Mouse (Mus musculus) adrenal gland, adult 2 months (tissue): ENCODE data around the gene Slc2a10. TPM values are rescaled to one million over a fixed set of nuclear protein-coding genes. Genes with fewer than 3 reads are reported as not detected.

Source experiments
- DNase-seq: peaks from one replicate; pipeline ENCODE4 v3.0.0; 2021
- long read RNA-seq: library from polyadenylated mRNA; stranded (forward); transcript quantifications from one replicate; pipeline ENCODE4 v2.0.0, GENCODE M21; 2021
- polyA plus RNA-seq: library from polyadenylated mRNA; depleted of rRNA; stranded (reverse); fragments of >200 nt; gene quantifications from 2 replicates; pipeline ENCODE4 v1.2.3, GENCODE M21; 2012; rRNA removed
- total RNA-seq, 2 experiments: library from RNA; stranded (reverse); gene quantifications; 2 replicates each; pipeline ENCODE4 v1.2.3; 2021

Slc2a10 gene
- total RNA-seq: 1 to 10 TPM in 1 of 2 experiments, under 1 TPM in 1; 0.35 to 1.2 TPM
- polyA plus RNA-seq: 1.5 and 1.8 TPM in 2 replicates
- long read RNA-seq, partial matches to known transcripts: 0 of 1 reads
- long read RNA-seq, other reads (novel, unspliced or antisense): 0 of 1 reads

DNA sequence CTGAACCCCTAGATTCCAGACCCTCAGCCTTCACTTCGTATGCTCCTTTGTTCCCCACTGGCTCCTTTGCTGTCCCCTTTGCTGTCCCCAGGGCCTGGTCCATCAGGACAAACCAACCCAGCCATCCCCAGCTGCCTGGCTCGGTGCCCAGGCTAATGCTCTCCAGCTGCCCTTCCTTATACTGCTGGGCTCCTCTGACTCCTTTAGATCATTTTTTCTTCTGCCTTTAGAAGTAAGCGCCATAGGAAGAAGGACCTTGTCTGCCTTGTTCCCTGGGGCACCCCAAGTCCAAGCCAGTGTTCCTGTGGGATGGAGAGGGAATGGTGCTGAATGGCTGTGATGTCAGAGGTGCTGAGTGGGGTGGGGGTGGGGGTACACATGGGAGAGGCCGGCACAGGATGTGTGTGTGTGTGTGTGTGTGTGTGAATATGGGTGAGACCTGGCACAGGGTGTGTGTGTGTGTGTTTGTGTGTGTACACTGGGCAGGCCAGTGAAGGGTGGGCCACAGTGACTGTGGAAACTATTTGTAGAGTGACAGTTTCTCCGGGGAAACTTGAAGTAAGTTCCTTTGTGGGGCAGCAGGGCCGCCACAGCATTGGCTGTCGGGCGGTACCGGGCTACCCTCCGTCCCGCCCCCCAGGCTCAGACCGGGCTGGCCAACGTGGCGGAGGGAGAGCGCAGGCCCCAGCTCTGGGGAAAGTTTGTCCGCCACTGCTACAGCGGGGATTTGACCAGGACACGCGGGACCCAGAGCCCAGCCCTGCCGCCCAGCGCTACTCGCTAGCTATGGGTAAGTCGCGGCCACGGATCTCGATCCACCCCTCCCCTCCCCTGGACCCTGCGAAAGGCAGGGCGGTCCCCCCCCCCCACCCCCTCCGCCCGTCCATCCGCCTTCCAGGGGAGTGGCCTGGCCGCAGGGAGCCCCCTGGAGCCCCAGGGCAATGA, at the start of gene Slc2a10:
TSS of gene Slc2a10 (plus strand) at position 529 of the 945 bp plus-strand sequence.
- peak; percentile 29 for DNase-seq

DNA sequence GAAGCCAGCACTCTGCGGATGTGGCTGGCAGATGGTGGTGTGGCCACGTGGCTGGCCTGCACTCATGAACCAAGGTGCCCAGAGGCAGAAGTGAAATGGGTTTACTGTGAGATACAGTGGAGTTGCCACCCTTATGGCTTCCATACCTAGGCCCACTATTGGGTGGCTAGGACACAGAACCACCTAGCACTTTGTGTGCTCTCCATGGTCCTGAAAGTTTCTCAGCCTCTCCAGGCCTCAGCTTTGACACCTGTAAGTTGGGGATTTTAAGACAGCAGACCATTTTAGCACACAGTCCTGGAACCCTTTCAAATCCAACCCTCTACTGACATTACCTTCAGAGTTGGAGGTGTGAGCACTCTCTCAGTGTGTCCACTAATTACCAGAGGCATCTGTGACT, 46.9 kb upstream of the Slc2a10 start:
- no peak for DNase-seq

DNA sequence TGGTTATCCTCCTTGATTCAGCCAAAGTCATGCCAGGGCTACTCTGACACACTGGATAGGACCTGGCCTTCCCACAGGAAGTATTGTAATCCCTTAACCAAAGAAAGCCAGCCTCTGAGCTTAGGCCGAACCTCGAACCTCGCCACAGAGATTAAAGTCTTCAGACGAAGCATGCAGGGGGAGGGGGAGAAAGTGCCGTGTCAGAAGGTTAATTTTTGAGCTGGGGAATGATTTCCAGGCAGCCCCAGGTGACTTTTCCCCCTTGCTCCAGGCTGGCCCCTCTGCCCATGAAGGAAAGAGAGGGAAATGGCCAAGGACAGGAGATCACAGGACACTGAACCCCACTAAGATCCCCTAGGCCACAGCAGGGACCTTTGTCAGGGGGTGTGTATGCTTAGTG, 45.4 kb upstream of the Slc2a10 start:
- DNase-seq: no peak

DNA sequence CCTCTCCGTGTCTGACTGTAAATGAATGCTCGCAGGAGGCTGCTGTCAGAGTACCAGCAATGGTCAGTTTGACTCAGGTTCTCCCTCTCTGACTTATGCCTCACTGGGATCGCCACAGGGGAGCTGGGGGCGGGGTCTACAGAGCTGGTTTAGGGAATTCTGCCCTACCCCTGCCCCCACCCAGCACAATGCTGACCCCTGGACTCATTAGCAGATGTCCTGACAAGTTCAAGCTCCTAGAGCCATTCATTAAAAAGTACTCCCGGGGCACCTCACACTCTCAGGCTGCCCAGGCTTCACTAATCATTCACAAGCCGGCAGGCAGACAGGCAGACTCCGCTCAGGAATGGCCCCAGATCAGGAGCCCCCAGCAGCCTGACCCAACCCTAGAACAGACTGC, 43.9 kb upstream of the Slc2a10 start:
- no peak for DNase-seq

DNA sequence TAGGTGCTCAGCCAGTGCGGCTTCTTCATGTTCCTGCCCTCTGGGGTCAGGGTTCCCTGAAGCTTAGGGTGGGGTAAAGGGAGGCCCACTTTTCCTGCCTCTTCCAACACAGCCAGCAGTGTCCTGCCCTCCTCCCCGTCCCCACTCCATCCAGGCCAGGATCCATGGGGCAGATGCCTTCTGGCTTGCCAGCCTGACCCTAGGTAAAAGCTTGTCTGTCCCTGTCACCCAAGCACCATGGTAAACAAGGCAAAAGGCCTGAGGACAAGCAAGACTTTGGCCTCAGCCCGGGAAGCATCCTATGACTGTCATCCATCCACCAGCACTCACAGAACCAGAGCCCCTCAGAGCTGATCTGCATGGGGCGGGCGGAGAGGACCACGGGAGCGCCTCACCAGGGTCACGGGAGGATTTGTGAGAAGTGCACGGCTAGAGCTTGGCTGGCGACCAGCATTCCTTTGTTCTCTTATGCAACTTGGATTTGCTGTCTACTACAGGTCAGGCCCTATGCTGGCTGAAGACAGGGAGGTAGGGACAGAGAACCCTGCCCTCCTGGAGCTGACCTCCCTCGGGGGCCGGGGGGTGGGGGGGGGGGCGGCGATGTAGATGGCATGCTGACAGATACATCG, 35.6 kb upstream of the Slc2a10 start:
- DNase-seq: no peak

DNA sequence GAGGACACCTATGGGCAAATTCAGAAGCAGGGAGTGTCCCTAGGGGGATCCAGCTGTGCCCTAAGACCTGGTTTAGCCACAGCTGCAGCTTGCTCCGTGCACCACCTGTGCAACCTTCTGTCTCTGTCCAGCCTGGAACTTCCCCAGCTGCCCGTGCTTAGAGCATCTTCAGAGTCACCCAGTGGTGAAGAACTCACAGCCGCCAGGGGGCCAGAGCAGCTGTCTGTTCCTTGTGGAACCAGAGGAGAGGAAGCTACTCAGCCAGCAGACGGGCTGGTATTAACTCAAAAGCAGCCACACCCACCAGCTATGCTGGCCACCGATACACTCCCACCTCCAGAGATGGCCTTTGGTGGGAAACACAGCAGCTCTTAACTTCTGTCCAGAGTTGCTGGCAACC, 33.4 kb upstream of the Slc2a10 start:
- DNase-seq: no peak

DNA sequence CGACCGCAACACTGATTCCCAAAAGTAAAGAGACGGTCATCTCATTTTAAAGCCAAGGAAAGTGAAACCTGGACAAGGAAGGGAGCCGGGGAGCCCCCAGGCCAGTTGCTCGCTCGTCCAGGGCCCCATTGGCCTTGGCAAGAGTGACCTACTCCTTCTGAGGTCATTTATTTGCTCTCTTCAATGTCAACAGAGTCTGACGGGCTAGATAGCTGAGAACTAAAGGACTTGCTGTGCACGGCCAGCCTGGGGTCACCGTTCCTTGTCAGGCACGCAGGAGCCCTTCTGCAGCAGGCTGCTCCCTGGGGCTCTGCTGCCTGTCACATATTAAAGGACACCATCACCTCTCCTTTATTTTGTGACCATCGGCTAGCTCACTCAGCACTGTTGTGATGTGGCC, 31.6 kb upstream of the Slc2a10 start:
- DNase-seq: no peak

DNA sequence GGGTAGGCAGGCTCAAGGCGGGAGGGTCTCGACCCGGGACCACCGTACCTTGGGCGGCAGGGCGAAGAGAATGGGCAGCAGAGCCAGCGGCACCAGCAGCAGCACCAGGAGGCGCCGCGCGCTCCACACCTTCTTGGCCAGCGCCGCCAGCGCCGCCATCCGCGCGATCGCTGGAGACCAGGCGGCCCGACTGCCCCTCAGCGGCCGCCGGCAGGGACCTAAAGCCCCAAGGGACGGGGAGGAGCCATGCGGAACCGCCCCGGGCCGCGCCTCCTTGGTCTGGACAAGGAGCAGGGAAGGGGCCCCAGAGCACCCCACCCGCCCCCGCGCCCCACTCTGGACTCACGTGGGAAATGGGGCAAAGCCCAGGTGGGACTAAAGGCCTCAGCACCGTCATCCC, 30.6 kb upstream of the Slc2a10 start, which contains the start of gene Slc13a3:
TSS of gene Slc13a3 (minus strand) at position 228 of the 400 bp plus-strand sequence.
- no peak for DNase-seq

DNA sequence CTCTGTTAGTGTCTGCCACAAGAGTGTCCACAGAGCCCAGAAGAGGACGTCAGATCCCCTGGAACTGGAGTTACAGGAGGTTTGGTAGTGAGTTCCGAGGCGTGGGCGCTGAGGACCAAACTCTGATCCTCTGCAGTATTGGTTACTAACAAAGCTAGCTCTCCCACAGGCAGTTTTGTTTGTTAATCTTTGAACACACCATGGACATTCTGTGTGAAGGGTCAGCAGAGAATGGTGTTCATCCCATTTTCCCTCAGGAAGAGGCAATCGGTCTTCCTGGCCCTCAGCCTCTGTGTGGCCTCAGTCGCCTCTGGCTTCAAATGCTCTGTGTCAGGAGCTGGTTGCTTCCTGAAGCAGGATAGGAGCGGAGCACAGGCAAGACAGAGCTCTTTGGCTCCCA, 28.2 kb upstream of the Slc2a10 start:
- no peak for DNase-seq

DNA sequence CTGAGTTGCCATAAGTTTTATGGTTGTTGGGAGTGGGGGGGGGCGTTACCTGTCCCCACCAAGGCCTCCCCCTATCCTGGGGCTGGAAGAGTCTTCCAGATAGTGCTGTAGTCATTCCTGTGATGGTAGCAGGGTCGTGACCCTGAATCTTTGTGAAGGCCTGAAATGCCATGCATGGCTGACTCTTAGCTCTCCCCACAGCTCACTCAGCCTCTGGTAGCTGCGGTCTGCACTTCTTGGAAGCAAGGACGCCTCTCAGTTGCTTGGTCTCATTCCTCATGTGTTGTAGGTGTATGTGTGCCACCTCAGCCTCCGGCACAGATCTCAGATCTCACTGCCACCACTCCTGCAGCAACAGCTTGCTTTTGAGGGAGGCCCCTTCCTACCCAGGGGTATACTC, 27.7 kb upstream of the Slc2a10 start:
- DNase-seq: no peak

DNA sequence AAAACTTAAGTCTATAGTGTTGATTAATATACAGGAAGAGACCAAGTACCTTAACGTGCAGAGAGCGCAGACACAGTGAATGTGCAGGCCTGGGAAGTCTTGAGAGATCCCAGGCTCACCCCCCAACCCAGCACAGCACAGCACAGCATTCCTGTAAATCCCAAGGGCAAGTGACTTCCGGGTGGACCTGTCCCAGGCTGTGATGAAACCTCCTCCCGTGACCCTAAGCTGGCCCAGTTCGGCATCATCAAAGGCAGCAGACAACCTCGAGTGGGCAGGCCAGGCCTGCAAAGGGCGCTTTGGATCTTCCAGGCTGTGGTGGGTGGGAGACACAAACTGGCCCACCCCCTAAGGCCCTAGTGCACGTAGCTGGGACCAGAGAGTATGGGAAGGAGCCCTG, 21.6 kb upstream of the Slc2a10 start:
- DNase-seq: no peak

DNA sequence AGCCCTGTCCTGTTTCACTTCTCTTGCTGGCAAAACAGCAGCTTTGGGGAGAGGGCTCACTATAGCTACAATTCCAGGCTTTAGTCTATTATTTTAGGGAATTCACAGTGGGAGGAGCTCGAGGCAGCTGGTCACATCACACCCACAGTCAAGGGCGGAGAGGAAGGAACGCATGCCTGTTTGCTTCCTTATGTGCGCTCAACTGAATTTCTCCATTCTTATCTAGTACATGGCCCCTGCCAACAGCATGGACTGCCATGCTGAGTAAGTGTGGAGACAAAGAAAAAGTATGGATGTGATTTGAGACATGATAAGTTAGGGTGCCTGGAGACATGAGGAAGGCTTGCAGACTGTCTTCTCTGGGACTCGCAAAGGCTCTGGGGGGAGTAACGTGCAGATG, 19.4 kb upstream of the Slc2a10 start:
- DNase-seq: no peak

DNA sequence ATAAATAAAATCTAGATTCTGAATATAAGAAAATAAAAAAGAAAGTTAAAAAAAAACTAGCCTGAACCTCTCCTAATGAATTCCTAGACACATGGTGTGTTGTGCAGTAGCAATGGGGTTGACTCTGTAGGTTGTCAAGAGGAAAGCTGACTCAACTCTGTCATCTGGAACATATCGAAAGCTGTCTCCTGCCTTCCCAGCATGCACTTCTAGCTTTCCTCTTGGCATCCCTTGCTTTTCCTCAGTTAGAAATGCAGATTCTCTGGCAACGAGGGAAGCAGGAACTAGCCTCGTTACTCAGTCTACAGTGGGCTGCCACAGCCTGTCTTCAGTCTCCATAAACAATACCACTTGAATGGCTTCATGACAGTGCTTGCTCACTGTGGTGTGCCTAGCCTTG, 17.8 kb upstream of the Slc2a10 start:
- no peak for DNase-seq

DNA sequence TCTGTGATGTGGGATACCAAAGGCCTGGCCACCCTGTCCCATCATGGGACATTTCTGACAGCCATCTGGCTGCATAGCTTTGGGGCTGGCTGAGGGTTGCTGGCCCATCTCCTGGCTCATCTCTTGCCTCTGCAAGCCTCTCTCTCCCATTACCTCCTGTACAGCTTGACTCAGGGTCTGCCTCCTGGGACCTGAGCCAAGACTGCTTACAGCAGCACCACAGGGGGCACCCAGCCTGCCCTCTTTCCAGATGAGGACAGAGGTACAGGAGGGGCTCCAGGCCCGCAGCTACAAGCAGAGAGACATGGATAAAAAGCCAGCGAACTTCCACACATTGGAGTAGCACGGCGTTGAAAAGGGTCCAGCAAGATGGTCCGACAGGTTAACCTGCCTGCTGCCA, 17.2 kb upstream of the Slc2a10 start:
- no peak for DNase-seq

DNA sequence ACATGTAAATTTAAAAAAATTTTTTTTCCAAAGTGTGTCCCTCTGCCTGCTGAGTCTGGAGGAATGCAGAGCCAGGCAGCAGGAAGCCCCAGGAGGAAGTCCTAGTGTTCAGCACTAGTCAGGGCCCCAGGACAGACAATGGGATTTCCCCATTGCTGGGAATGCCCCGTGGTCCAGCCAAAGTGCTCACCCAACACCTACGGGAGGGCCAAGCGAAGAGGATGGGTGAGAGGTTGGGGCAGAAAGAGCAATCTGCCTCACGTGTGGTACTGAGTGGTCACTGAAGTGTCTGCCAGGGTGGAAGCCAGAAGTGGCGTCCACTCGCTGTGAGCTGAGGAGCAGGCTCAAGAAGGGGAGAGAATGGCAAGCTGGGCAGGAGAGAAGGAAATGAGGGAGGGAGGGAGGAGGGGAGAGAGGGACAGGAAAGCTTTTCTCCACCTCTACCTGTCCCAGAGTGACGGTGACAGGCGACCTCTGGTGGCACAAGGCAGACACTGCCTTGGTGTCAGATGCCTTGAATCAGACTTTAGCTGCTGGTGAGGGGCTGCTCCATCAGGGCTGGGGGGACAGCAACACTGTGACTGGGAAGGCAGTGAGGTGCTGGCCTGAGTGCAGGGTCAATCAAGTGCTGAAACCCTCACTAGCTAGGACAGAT, 16.6 kb upstream of the Slc2a10 start:
- DNase-seq: peak; percentile 43

DNA sequence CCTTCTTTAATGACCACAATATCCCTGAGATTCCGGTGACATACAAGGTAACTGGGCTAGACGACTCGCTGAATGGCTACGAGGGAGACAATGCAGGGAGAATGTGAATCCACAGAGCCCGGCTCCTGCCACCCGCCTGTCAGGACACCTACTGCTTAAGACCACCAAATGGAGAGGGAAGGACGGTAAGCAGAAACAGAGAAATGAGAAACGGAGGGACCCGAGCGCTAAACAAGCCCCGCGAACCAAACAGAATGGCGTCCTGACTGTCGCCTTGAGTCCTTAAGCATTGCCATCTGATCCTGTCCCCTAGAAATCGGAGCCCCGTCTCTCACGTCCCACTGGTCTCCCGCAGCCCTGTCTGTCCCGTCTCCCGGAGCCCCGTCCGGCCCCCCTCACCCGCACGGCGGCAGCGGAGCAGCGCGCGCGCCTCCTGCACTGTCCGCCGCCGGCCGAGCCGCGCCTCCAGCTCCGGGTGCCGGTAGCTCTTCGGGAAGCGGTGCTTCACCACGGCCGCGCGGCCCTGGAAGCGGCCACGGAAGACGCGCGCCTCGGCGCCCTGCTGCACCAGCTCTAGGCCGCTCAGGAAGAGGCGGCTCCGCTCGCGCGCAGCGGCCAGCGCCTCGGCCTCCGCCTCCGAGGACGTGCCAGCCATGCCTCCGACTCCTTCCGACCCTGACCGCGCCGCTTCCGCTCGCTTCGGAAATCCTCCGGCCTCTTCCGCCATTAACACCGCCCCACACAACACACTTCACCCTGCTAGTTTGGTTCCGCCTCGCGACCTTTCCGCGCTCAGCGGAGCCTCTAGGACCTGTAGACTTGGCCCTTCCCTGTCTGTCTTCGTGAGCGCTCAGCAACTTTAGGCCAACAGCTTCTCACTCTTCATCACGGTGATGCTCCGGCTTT, 10.7 kb upstream of the Slc2a10 start, which contains the start of gene Trp53rka:
TSS of gene Trp53rka (minus strand) at position 677 of the 906 bp plus-strand sequence.
- peak; percentile 89 for DNase-seq

DNA sequence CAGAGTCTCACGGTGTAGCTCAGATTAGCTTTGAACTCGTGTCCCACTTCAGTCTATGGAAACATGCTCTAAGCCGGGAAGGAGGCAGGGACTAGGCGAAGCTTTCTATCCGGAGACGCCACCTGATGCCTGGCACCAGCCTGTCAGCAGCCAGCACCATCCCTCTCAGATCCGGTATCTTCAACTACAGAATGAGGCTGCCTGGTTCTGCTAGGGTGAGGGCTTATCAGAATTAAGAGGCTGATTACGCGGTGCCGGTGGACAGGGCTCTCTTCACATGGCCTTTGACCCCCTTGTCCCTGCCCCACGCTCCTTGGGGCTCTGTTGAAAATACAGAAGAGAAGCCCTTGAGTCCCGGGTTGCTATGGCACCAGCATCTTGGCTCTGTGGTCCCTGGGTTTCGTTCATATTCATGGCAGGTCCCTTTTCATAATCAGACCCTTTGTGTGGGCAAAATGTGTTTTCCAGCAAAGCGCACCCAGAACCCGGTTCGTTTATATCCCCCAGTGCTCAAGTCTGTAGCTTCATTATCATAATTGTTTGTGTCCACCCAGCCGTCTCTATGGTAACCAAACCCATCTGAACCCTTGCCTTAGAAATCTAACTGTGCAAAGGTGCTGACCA, 9.9 kb upstream of the Slc2a10 start:
- no peak for DNase-seq

DNA sequence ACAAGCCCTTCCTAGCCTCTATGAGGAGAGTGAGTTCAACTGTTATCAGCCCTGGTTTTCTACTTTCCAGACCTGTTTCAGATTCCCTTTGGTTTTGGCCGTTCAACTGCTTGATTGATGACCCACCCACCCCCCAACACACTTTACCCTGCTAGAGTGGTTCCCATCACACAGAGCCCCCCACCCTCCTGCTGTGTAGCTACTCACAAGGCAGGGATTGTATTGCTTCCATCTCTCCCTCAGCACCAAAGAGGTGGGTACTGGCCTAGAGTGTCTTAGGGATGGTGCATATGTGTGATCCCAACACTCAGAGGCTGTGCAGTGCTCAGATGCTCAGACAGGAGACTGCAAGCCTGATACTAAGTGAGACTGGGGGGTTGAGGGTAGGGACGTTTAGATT, 9.1 kb upstream of the Slc2a10 start:
- DNase-seq: no peak

DNA sequence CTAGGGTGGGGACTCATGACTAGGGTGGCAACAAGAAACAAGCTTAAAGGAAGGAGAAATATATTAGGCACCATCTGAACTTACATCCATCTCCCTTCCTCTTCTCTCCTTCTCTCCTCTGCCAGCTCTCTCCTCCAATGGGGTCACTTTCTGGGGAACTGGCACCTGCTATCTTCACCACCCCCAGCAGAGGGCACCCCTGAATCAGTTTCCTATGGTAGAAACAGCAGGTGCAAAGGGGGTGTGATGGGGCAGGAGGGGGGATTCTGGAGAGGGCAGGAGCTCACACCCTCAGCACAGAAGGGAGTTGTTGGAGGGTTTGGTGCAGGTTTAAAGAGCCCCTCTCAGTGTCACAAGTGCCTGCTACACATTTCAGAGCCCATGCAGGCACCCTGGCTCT, 7.3 kb upstream of the Slc2a10 start:
- DNase-seq: peak; percentile 37

DNA sequence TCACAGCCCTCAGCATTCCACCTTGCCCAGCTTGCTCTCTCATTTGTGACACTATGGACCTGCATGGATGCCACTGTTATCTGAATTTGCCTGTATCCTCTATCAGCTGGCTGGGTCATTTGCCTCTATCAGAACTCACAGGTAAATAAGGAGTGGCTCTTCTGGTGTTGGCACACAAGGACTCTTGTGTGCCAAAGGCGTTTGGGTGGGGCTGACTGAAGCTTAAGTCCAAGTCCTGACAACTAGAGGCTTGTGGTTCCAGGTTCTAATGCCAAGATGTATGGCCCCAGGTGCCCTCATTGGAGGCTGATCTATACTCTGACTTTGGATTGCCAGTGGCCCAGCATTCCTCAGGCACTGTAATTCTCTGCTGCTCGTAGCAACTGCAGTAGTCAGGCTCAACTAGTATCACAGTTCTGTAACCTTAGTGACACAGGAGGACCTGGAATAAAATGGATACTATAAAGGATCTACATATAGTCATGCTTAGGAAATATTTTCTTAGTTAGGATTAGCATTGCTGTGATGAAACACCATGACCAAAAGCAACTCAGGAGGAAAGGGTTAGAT, 5.8 kb upstream of the Slc2a10 start:
- DNase-seq: no peak

DNA sequence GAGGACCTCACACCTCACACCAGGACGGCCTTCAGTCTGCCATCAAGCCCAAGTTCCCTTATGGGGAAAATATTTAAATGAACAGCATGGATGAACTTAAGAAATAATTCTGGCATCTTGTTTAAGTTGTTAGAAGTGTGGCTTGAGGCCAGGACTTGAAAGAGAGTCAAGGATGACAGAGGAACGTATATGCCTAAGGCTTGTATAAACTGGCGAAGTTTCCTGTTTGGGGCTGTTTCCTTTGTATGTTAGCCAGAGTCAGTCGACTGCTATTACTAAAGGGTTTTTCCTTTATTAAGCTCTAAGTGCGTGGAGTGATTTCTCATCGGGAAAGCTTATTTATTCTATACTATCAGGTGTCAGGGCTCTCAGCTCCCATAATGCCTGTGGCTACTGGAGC, 4.8 kb upstream of the Slc2a10 start:
- DNase-seq: no peak
